In genomic region chr11:69687061-69687460, GRCm38 (mm10) we compare ENCODE assay signal across 10 mouse cellular contexts. TPM values are rescaled to one million over a fixed set of nuclear protein-coding genes. Genes with fewer than 3 reads are reported as not detected.
DNase-seq lines count a peak whose midpoint lies in the region; ATAC-seq and TF ChIP-seq lines count a peak whose summit lies in the region.
"Had no signal": no experiment of that assay in that cellular context is flagged by ENCODE, and none has a peak within 500 bp of the region (broad histone marks: within the 10 kb centered on the region; RNA-seq: fewer than 3 reads in every experiment).

No protein-coding gene starts in this region.

- 0 out of 2 replicates have a peak, but pooled peaks cover 13% of the 10 kb centered on the region for H3K27me3 ChIP-seq in forebrain, embryonic 10.5 days (ENCODE audit: poor library complexity, severe bottlenecking)
- no peaks in the 10 kb centered on the region for H3K27me3 ChIP-seq in forebrain, embryonic 15.5 days
- no peaks in the 10 kb centered on the region for H3K27me3 ChIP-seq in hindbrain, embryonic 16.5 days (replicated peaks; ENCODE audit: control insufficient read depth, insufficient read depth, low read length)
- no peaks in the 10 kb centered on the region for H3K27me3 ChIP-seq in hindbrain, embryonic 11.5 days (ENCODE audit: control insufficient read depth, insufficient read depth, low read length)
- peaks cover 24% of the 10 kb centered on the region; the same call in 1 of the 2 replicates for H3K27me3 ChIP-seq in midbrain, embryonic 12.5 days
- 0 out of 2 replicates have a peak, but pooled peaks cover 3% of the 10 kb centered on the region for H3K27me3 ChIP-seq in midbrain, embryonic 15.5 days (replicated peaks)
- no peaks in the 10 kb centered on the region for H3K27me3 ChIP-seq in stomach, postnatal 0 days (ENCODE audit: control insufficient read depth, insufficient read depth, low read length)

- no peaks in the 10 kb centered on the region for H3K9me3 ChIP-seq in forebrain, embryonic 10.5 days
- no peaks in the 10 kb centered on the region for H3K9me3 ChIP-seq in forebrain, embryonic 15.5 days
- H3K9me3 ChIP-seq in hindbrain, embryonic 16.5 days (ENCODE audit: control insufficient read depth, low read length): no peaks in the 10 kb centered on the region
- H3K9me3 ChIP-seq in hindbrain, embryonic 11.5 days (ENCODE audit: control insufficient read depth, low read length): no peaks in the 10 kb centered on the region
- no peaks in the 10 kb centered on the region for H3K9me3 ChIP-seq in midbrain, embryonic 12.5 days
- H3K9me3 ChIP-seq in midbrain, embryonic 15.5 days: no peaks in the 10 kb centered on the region
- no peaks in the 10 kb centered on the region for H3K9me3 ChIP-seq in stomach, postnatal 0 days (ENCODE audit: control insufficient read depth, low read length)

- H3K4me2 ChIP-seq in forebrain, embryonic 15.5 days (replicated peaks): no peak overlapping the region
- no peak overlapping the region for H3K4me2 ChIP-seq in hindbrain, embryonic 16.5 days (ENCODE audit: low read length)
- H3K4me2 ChIP-seq in hindbrain, embryonic 11.5 days (replicated peaks; ENCODE audit: low read depth, low read length): no peak overlapping the region
- no peak overlapping the region for H3K4me2 ChIP-seq in midbrain, embryonic 12.5 days (replicated peaks)
- no peak overlapping the region for H3K4me2 ChIP-seq in midbrain, embryonic 15.5 days
- 0 out of 2 replicates have a peak overlapping the region, but pooled peaks have one; percentile 17 for H3K4me2 ChIP-seq in stomach, postnatal 0 days (replicated peaks; ENCODE audit: low read depth)

- H3K9ac ChIP-seq in forebrain, embryonic 15.5 days (replicated peaks): no peak overlapping the region
- H3K9ac ChIP-seq in hindbrain, embryonic 16.5 days (ENCODE audit: low read depth, low read length): 0 out of 2 replicates have a peak overlapping the region, but pooled peaks have one; percentile 26
- no peak overlapping the region for H3K9ac ChIP-seq in hindbrain, embryonic 11.5 days (ENCODE audit: low read depth, low read length)
- 0 out of 2 replicates have a peak overlapping the region, but pooled peaks have one; percentile 25 for H3K9ac ChIP-seq in midbrain, embryonic 12.5 days (replicated peaks)
- H3K9ac ChIP-seq in midbrain, embryonic 15.5 days: no peak overlapping the region
- no peak overlapping the region for H3K9ac ChIP-seq in stomach, postnatal 0 days (ENCODE audit: low read length)
- H3K9ac ChIP-seq: liver, embryonic 14.5 days had no signal

- peak overlapping the region; percentile 10; the same call in 1 of the 2 replicates for H3K4me3 ChIP-seq in forebrain, embryonic 10.5 days
- no peak overlapping the region for H3K4me3 ChIP-seq in forebrain, embryonic 15.5 days
- H3K4me3 ChIP-seq in hindbrain, embryonic 16.5 days (ENCODE audit: low read length): no peak overlapping the region
- no peak overlapping the region for H3K4me3 ChIP-seq in hindbrain, embryonic 11.5 days (ENCODE audit: low read depth, low read length)
- no peak overlapping the region for H3K4me3 ChIP-seq in midbrain, embryonic 12.5 days
- no peak overlapping the region for H3K4me3 ChIP-seq in midbrain, embryonic 15.5 days
- H3K4me3 ChIP-seq in stomach, postnatal 0 days (ENCODE audit: low read depth, low read length): no peak overlapping the region

- H3K36me3 ChIP-seq in forebrain, embryonic 10.5 days (replicated peaks): no peaks in the 10 kb centered on the region
- H3K36me3 ChIP-seq in forebrain, embryonic 15.5 days: no peaks in the 10 kb centered on the region
- H3K36me3 ChIP-seq in hindbrain, embryonic 16.5 days (ENCODE audit: control insufficient read depth, insufficient read depth, low read length): no peaks in the 10 kb centered on the region
- H3K36me3 ChIP-seq in hindbrain, embryonic 11.5 days (ENCODE audit: control insufficient read depth, insufficient read depth, low read length): no peaks in the 10 kb centered on the region
- no peaks in the 10 kb centered on the region for H3K36me3 ChIP-seq in midbrain, embryonic 12.5 days
- no peaks in the 10 kb centered on the region for H3K36me3 ChIP-seq in midbrain, embryonic 15.5 days (replicated peaks)
- H3K36me3 ChIP-seq in stomach, postnatal 0 days (ENCODE audit: control insufficient read depth, insufficient read depth, low read length): no peaks in the 10 kb centered on the region

- peaks cover 37% of the 10 kb centered on the region for H3K4me1 ChIP-seq in forebrain, embryonic 10.5 days
- peaks cover 30% of the 10 kb centered on the region for H3K4me1 ChIP-seq in forebrain, embryonic 15.5 days
- H3K4me1 ChIP-seq in hindbrain, embryonic 16.5 days (ENCODE audit: control insufficient read depth, insufficient read depth, low read depth, low read length): peaks cover 15% of the 10 kb centered on the region
- H3K4me1 ChIP-seq in hindbrain, embryonic 11.5 days (replicated peaks; ENCODE audit: control insufficient read depth, insufficient read depth, low read length): no peaks in the 10 kb centered on the region
- peaks cover 13% of the 10 kb centered on the region for H3K4me1 ChIP-seq in midbrain, embryonic 12.5 days
- peaks cover 21% of the 10 kb centered on the region for H3K4me1 ChIP-seq in midbrain, embryonic 15.5 days
- peaks cover 9% of the 10 kb centered on the region for H3K4me1 ChIP-seq in stomach, postnatal 0 days (replicated peaks; ENCODE audit: control insufficient read depth, insufficient read depth)

- TF ChIP-seq CTCF in stomach, postnatal 0 days (IDR thresholded peaks at IDR 0.05; ENCODE audit: low read depth): no peak

- WGBS in forebrain, embryonic 10.5 days: 64% methylated on average over 5 of the region's 5 CpGs
- 65% methylated on average over 5 of the region's 5 CpGs for WGBS in forebrain, embryonic 15.5 days
- 52% methylated on average over 5 of the region's 5 CpGs for WGBS in hindbrain, embryonic 16.5 days
- 51% methylated on average over 5 of the region's 5 CpGs for WGBS in hindbrain, embryonic 11.5 days
- 66% methylated on average over 5 of the region's 5 CpGs for WGBS in midbrain, embryonic 12.5 days
- 58% methylated on average over 5 of the region's 5 CpGs for WGBS in midbrain, embryonic 15.5 days
- 43% methylated on average over 5 of the region's 5 CpGs for WGBS in stomach, postnatal 0 days

- no peak for ATAC-seq in forebrain, embryonic 15.5 days (replicated peaks)
- no peak for ATAC-seq in hindbrain, embryonic 16.5 days
- ATAC-seq in hindbrain, embryonic 11.5 days (ENCODE audit: low FRiP score): no peak
- ATAC-seq in midbrain, embryonic 12.5 days (ENCODE audit: low FRiP score, low read depth): no peak
- no peak for ATAC-seq in midbrain, embryonic 15.5 days (replicated peaks)
- ATAC-seq in stomach, postnatal 0 days (ENCODE audit: low FRiP score, low TSS enrichment): no peak

- no peak for TF ChIP-seq EP300 in stomach, postnatal 0 days (optimal IDR thresholded peaks at IDR 0.05)

- no peak for DNase-seq in forebrain, embryonic 10.5 days (ENCODE audit: extremely low spot score, low spot score)
- DNase-seq in hindbrain, embryonic 11.5 days (ENCODE audit: low spot score): no peak
- DNase-seq in stomach, postnatal 0 days (ENCODE audit: low spot score): no peak
- DNase-seq in spleen, adult 18-20 months: no peak
- DNase-seq: thymus, postnatal 4 days had no signal

- H3K27ac ChIP-seq in forebrain, embryonic 10.5 days: peak overlapping the region; percentile 40; the same call in 1 of the 2 replicates
- H3K27ac ChIP-seq in forebrain, embryonic 15.5 days (replicated peaks): no peak overlapping the region
- H3K27ac ChIP-seq in hindbrain, embryonic 16.5 days (ENCODE audit: low read depth, low read length): no peak overlapping the region
- no peak overlapping the region for H3K27ac ChIP-seq in hindbrain, embryonic 11.5 days (ENCODE audit: low read depth, low read length)
- no peak overlapping the region for H3K27ac ChIP-seq in midbrain, embryonic 12.5 days (replicated peaks)
- no peak overlapping the region for H3K27ac ChIP-seq in midbrain, embryonic 15.5 days
- peak overlapping the region; percentile 74 for H3K27ac ChIP-seq in stomach, postnatal 0 days (replicated peaks)
- H3K27ac ChIP-seq: liver, embryonic 14.5 days had no signal

RNA-seq across cellular contexts. Expression of gene Tnfsf13, which starts 1.5 kb away (rescaled TPM):
- polyA plus RNA-seq in forebrain, embryonic 10.5 days (2016; fragmentation: Nextera tagmentation; extraction: Ambion mirVana): 0.20 TPM in 1 of 2 replicates, not detected in the other
- 0.38 TPM in 1 of 2 replicates, not detected in the other for polyA plus RNA-seq in forebrain, embryonic 15.5 days (2015; fragmentation: Nextera tagmentation; extraction: Ambion mirVana)
- 0.53 and 0.77 TPM in 2 replicates for polyA plus RNA-seq in hindbrain, embryonic 16.5 days (2015; fragmentation: Nextera tagmentation; extraction: Ambion mirVana)
- not detected in 2 replicates for polyA plus RNA-seq in hindbrain, embryonic 11.5 days (2014; fragmentation: Nextera tagmentation; extraction: Ambion mirVana)
- polyA plus RNA-seq in midbrain, embryonic 12.5 days (2016; fragmentation: Nextera tagmentation; extraction: Ambion mirVana): 0.41 and 0.77 TPM in 2 replicates
- 0.37 and 0.68 TPM in 2 replicates for polyA plus RNA-seq in midbrain, embryonic 15.5 days (2015; fragmentation: Nextera tagmentation; extraction: Ambion mirVana)
- polyA plus RNA-seq in stomach, postnatal 0 days (2015; fragmentation: Nextera tagmentation; extraction: Ambion mirVana): 0.50 and 0.75 TPM in 2 replicates

RNA-seq across cellular contexts. Expression of gene Senp3, which starts 5.2 kb away (rescaled TPM):
- polyA plus RNA-seq in forebrain, embryonic 10.5 days (2016; fragmentation: Nextera tagmentation; extraction: Ambion mirVana): 127 and 128 TPM in 2 replicates
- polyA plus RNA-seq in forebrain, embryonic 15.5 days (2015; fragmentation: Nextera tagmentation; extraction: Ambion mirVana): 89.2 and 102 TPM in 2 replicates
- polyA plus RNA-seq in hindbrain, embryonic 16.5 days (2015; fragmentation: Nextera tagmentation; extraction: Ambion mirVana): 89.8 and 104 TPM in 2 replicates
- polyA plus RNA-seq in hindbrain, embryonic 11.5 days (2014; fragmentation: Nextera tagmentation; extraction: Ambion mirVana): 85.8 and 101 TPM in 2 replicates
- 108 and 113 TPM in 2 replicates for polyA plus RNA-seq in midbrain, embryonic 12.5 days (2016; fragmentation: Nextera tagmentation; extraction: Ambion mirVana)
- 116 and 122 TPM in 2 replicates for polyA plus RNA-seq in midbrain, embryonic 15.5 days (2015; fragmentation: Nextera tagmentation; extraction: Ambion mirVana)
- 30.5 and 32.4 TPM in 2 replicates for polyA plus RNA-seq in stomach, postnatal 0 days (2015; fragmentation: Nextera tagmentation; extraction: Ambion mirVana)

RNA-seq across cellular contexts. Expression of gene Tnfsf12, which starts 8.6 kb away (rescaled TPM):
- 1.1 and 1.6 TPM in 2 replicates for polyA plus RNA-seq in forebrain, embryonic 10.5 days (2016; fragmentation: Nextera tagmentation; extraction: Ambion mirVana)
- 1.6 TPM in 2 replicates for polyA plus RNA-seq in forebrain, embryonic 15.5 days (2015; fragmentation: Nextera tagmentation; extraction: Ambion mirVana)
- polyA plus RNA-seq in hindbrain, embryonic 16.5 days (2015; fragmentation: Nextera tagmentation; extraction: Ambion mirVana): 4.4 and 5.6 TPM in 2 replicates
- 2.2 and 4.0 TPM in 2 replicates for polyA plus RNA-seq in hindbrain, embryonic 11.5 days (2014; fragmentation: Nextera tagmentation; extraction: Ambion mirVana)
- polyA plus RNA-seq in midbrain, embryonic 12.5 days (2016; fragmentation: Nextera tagmentation; extraction: Ambion mirVana): 2.2 and 2.9 TPM in 2 replicates
- polyA plus RNA-seq in midbrain, embryonic 15.5 days (2015; fragmentation: Nextera tagmentation; extraction: Ambion mirVana): 2.0 and 2.4 TPM in 2 replicates
- polyA plus RNA-seq in stomach, postnatal 0 days (2015; fragmentation: Nextera tagmentation; extraction: Ambion mirVana): 6.9 and 9.7 TPM in 2 replicates

RNA-seq across cellular contexts. Expression of gene Tnfsfm13, which starts 8.8 kb away (rescaled TPM):
- 0.44 and 0.55 TPM in 2 replicates for polyA plus RNA-seq in forebrain, embryonic 10.5 days (2016; fragmentation: Nextera tagmentation; extraction: Ambion mirVana)
- 1.0 and 1.1 TPM in 2 replicates for polyA plus RNA-seq in forebrain, embryonic 15.5 days (2015; fragmentation: Nextera tagmentation; extraction: Ambion mirVana)
- 1.6 and 2.0 TPM in 2 replicates for polyA plus RNA-seq in hindbrain, embryonic 16.5 days (2015; fragmentation: Nextera tagmentation; extraction: Ambion mirVana)
- 0.61 and 1.1 TPM in 2 replicates for polyA plus RNA-seq in hindbrain, embryonic 11.5 days (2014; fragmentation: Nextera tagmentation; extraction: Ambion mirVana)
- 0.65 and 1.3 TPM in 2 replicates for polyA plus RNA-seq in midbrain, embryonic 12.5 days (2016; fragmentation: Nextera tagmentation; extraction: Ambion mirVana)
- 1.2 and 1.8 TPM in 2 replicates for polyA plus RNA-seq in midbrain, embryonic 15.5 days (2015; fragmentation: Nextera tagmentation; extraction: Ambion mirVana)
- polyA plus RNA-seq in stomach, postnatal 0 days (2015; fragmentation: Nextera tagmentation; extraction: Ambion mirVana): 4.1 and 4.2 TPM in 2 replicates

RNA-seq across cellular contexts. Expression of gene Eif4a1, which starts 14.8 kb away (rescaled TPM):
- 725 and 747 TPM in 2 replicates for polyA plus RNA-seq in forebrain, embryonic 10.5 days (2016; fragmentation: Nextera tagmentation; extraction: Ambion mirVana)
- polyA plus RNA-seq in forebrain, embryonic 15.5 days (2015; fragmentation: Nextera tagmentation; extraction: Ambion mirVana): 547 and 583 TPM in 2 replicates
- 382 and 471 TPM in 2 replicates for polyA plus RNA-seq in hindbrain, embryonic 16.5 days (2015; fragmentation: Nextera tagmentation; extraction: Ambion mirVana)
- 891 and 905 TPM in 2 replicates for polyA plus RNA-seq in hindbrain, embryonic 11.5 days (2014; fragmentation: Nextera tagmentation; extraction: Ambion mirVana)
- polyA plus RNA-seq in midbrain, embryonic 12.5 days (2016; fragmentation: Nextera tagmentation; extraction: Ambion mirVana): 608 and 698 TPM in 2 replicates
- 460 and 473 TPM in 2 replicates for polyA plus RNA-seq in midbrain, embryonic 15.5 days (2015; fragmentation: Nextera tagmentation; extraction: Ambion mirVana)
- polyA plus RNA-seq in stomach, postnatal 0 days (2015; fragmentation: Nextera tagmentation; extraction: Ambion mirVana): 339 and 351 TPM in 2 replicates

Comparison
In these comparisons a context has a peak if more than half of its experiments do, and no peak if none do; other contexts are left out.
1. H3K27ac ChIP-seq: peak in forebrain, embryonic 10.5 days (single experiment) and stomach, postnatal 0 days (single experiment); none in forebrain, embryonic 15.5 days (single experiment), hindbrain, embryonic 16.5 days (single experiment), hindbrain, embryonic 11.5 days (single experiment), midbrain, embryonic 12.5 days (single experiment) and midbrain, embryonic 15.5 days (single experiment).
2. H3K9ac ChIP-seq: peak in hindbrain, embryonic 16.5 days (single experiment) and midbrain, embryonic 12.5 days (single experiment); none in forebrain, embryonic 15.5 days (single experiment), hindbrain, embryonic 11.5 days (single experiment), midbrain, embryonic 15.5 days (single experiment) and stomach, postnatal 0 days (single experiment).